Mouse (Mus musculus) heart, embryonic 12.5 days (tissue): ENCODE results near the gene Celsr1. TPM values are rescaled to one million over a fixed set of nuclear protein-coding genes. Genes with fewer than 3 reads are reported as not detected.

Experiments
- ATAC-seq: fragments of 200-750 bp; cut with Nextera tagmentation; 2 replicates; pipeline ENCODE4 v1.8.0; 2017; ENCODE audit warnings: moderate TSS enrichment, moderate library complexity; ENCODE audit not compliant: insufficient number of reproducible peaks, low FRiP score
- H3K27ac ChIP-seq: fragments of 300-500 bp; sonication (generic); 2 replicates; pipeline ENCODE4 v1.5.1; 2016; ENCODE audit warnings: mild to moderate bottlenecking, moderate library complexity; ENCODE audit not compliant: poor library complexity, severe bottlenecking
- H3K27me3 ChIP-seq: fragments of 300-500 bp; sonication (generic); replicated peaks from 2 replicates; pipeline ENCODE4 v1.6.1; 2016; ENCODE audit warnings: mild to moderate bottlenecking, moderate library complexity
- H3K36me3 ChIP-seq: fragments of 300-500 bp; sonication (generic); 2 replicates; pipeline ENCODE4 v1.6.1; 2016; ENCODE audit warnings: mild to moderate bottlenecking, moderate library complexity
- H3K4me1 ChIP-seq: fragments of 300-500 bp; sonication (generic); replicated peaks from 2 replicates; pipeline ENCODE4 v1.6.1; 2016; ENCODE audit warnings: mild to moderate bottlenecking
- H3K4me2 ChIP-seq: fragments of 300-500 bp; sonication (generic); 2 replicates; pipeline ENCODE4 v1.6.1; 2016; ENCODE audit warnings: mild to moderate bottlenecking, moderate library complexity
- H3K4me3 ChIP-seq: fragments of 300-500 bp; sonication (generic); 2 replicates; pipeline ENCODE4 v1.5.1; 2016; ENCODE audit warnings: mild to moderate bottlenecking
- H3K9ac ChIP-seq: fragments of 300-500 bp; sonication (generic); 2 replicates; pipeline ENCODE4 v1.6.1; 2016; ENCODE audit warnings: mild to moderate bottlenecking, moderate library complexity
- H3K9me3 ChIP-seq: fragments of 300-500 bp; sonication (generic); replicated peaks from 2 replicates; pipeline ENCODE4 v1.6.1; 2016; ENCODE audit warnings: mild to moderate bottlenecking, moderate library complexity
- WGBS: fragments of 180-500 bp; shearing (Covaris S2); methylation state at CpG from one replicate; pipeline ENCODE4 v1.1.7; 2016; 5-methylcytosine and 5-hydroxymethylcytosine counted together
- polyA plus RNA-seq: library from polyadenylated mRNA; unstranded; fragments of >200 nt; fragmentation: Nextera tagmentation; extraction: Ambion mirVana; gene quantifications from 2 replicates; pipeline ENCODE4 v1.2.1, GENCODE M21; 2016

Gene Celsr1
- polyA plus RNA-seq, 1 experiment from 2014 or later, result 2.0 TPM

DNA sequence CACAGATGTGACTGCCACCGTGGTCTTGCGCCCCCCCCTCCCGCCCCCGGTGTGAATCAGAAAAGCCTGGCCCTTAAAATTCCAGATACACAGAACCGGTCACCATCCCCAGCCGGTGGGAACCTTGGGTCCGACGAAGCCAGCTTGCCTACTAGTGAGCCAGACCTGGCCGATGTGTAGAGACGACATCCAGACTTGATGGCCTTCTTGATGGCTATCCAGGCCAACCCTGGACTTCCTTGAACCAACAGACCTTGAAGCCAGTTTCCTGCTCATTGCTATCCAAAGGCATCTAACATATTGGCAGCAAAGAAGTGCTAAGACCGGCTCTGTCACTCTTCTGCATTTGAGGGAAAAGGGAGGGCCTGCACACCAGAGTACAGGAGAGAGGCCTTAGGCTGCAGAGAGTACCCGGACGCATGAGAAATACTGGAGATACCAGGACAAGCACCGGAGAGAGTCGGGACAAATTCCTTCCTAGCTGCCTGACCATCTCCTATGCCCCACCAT, 174.5 kb downstream of the Celsr1 start:
- Histone ChIP-seq H3K4me2 (peak overlapping the region; percentile 89), H3K9me3 (no peaks in the 10 kb centered on the region), H3K36me3 (peaks cover 25% of the 10 kb centered on the region), H3K27ac (peak overlapping the region; percentile 39; the same call in 1 of the 2 replicates), H3K9ac (peak overlapping the region; percentile 67), H3K27me3 (no peaks in the 10 kb centered on the region), H3K4me1 (peaks cover 20% of the 10 kb centered on the region), H3K4me3 (peak overlapping the region; percentile 96)
- 0 out of 2 replicates have a peak, but pooled peaks have one; percentile 16 for ATAC-seq
- WGBS, result 10% methylated on average over 15 of the region's 15 CpGs

DNA sequence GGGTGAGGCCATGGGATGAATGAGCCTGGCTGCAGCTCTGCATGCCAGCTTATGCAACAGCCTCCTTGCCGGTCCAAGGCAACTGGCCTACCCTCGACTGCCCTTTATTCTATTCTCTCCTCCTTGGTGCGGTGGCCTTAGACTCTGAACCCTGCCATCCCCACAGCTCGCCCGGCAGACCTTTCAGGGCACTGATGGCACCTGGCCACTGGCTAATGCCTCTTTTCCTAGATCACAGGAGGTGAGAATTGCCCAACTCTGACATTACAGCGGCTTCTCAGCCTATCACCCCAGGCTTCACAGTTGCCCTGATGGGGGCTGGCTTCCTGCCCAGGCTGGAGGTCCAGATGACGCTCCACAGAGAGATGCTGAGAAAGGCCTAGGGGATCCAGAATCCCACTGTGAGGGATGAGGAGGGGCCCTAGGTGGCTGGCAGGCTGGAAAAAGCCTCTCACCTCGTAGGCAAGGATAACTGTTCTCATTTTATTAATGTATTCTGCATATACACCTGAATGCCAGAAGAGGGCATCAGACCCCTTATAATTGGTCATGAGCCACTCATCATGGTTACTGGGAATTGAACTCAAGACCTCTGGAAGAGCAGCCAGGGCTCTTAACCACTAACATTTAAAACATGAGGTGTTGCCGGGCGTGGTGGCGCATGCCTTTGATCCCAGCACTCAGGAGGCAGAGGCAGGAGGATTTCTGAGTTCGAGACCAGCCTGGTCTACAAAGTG, 181.8 kb downstream of the Celsr1 start:
- Histone ChIP-seq H3K9me3 (no peaks in the 10 kb centered on the region), H3K9ac (no peak overlapping the region), H3K4me1 (no peaks in the 10 kb centered on the region), H3K27me3 (no peaks in the 10 kb centered on the region), H3K4me2 (no peak overlapping the region), H3K36me3 (no peaks in the 10 kb centered on the region), H3K27ac (no peak overlapping the region), H3K4me3 (no peak overlapping the region)
- no peak for ATAC-seq
- 74% methylated on average over 12 of the region's 12 CpGs for WGBS

Other genes starting within 250 kb of the Celsr1 start
- gene Cdpf1, start 222.1 kb downstream of the Celsr1 start, polyA plus RNA-seq, result 34.4 and 35.7 TPM in 2 replicates
- 0.14 and 0.19 TPM in 2 replicates for gene Pkdrej, start 212.0 kb downstream of the Celsr1 start, polyA plus RNA-seq
- gene Ttc38, start 201.5 kb downstream of the Celsr1 start, polyA plus RNA-seq, result 3.3 and 3.6 TPM in 2 replicates
- gene Gtse1, start 174.0 kb downstream of the Celsr1 start, polyA plus RNA-seq, result 31.6 and 32.4 TPM in 2 replicates
- gene Trmu, start 154.5 kb downstream of the Celsr1 start, polyA plus RNA-seq, result 29.9 and 30.1 TPM in 2 replicates
- 14.3 and 14.8 TPM in 2 replicates for gene Gramd4, start 23.9 kb upstream of the Celsr1 start, polyA plus RNA-seq
- 15.3 and 16.3 TPM in 2 replicates for gene Cerk, start 152.4 kb upstream of the Celsr1 start, polyA plus RNA-seq
- gene Tbc1d22a, start 180.7 kb upstream of the Celsr1 start, polyA plus RNA-seq, result 10.3 and 10.7 TPM in 2 replicates